Mouse (Mus musculus) yolk sac, embryonic 10.5 days (tissue): Measurements from ENCODE around the gene Unc119b.
A peak's percentile ranks its signal among the peaks of the same experiment; 100 is the strongest.
"Not testable (repeated sequence)": the region's sequence is repeated elsewhere in the genome, so short reads cannot be mapped to it uniquely, and the experiment has no call there.

Experiments used
- DNase-seq: peaks from one replicate; pipeline ENCODE4 v3.0.0-alpha.2; 2017; ENCODE audit warnings: low spot score

Gene Unc119b

DNA sequence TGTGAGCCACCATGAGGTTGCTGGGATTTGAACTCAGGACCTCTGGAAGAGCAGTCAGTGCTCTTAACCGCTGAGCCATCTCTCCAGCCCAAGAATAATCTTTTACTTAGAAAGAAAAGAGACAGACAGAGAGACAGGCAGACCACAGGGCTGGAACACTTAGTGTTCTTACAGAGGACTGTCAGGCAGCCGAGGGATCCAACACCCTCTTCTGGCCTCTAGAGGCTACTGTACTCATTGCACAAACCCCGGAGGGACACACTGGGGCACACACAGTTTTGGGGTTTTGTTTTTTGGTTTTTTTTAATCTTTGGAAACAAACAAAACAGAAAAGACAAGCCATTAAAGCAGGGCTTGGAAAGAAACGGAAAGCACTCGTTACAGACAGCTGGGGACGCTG is 5.4 kb downstream of the Unc119b start:
- no peak for DNase-seq

GRCm38 (mm10) chr5:115127421-115128179 is 7.2 kb downstream of the Unc119b start:
- no peak for DNase-seq

DNA sequence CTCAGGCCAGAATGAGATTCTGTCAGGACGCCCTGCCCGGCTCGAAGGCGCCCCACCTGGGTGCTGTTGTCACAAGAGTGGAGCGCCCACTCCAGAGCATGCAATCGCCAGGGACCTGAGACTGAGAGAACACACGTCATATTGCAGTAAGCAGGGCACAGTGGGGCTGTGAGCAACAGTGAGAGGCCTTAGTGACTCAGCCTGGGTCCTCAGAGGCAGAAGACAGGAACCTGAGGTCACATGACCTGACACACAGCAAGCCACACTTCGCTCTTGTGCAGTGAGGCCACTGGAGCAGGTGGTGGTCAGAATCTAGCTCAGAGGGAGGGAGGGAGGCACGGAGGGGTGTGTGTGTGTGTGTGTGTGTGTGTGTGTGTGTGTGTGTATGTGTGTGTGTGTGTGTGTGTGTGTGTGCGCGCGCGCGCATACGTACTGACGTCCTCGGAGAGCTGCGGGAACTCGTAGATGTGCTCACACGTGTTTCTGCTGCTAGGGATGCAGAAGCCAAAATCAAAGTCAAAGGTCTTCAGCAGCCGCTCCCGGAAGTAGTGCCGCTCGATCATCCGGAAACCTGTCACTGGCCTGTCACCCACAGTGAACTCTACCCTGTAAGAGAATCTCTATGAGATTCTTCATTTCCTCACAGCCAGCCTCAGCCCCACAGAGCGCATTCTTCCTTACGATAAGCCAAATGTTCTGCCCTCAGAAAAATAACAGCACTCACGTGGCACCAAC is 8.0 kb downstream of the Unc119b start:
- DNase-seq = no peak

- DNase-seq = peak; percentile 67
These were observed 9.4 kb downstream of the Unc119b start for GRCm38 (mm10) chr5:115125211-115125871.

- DNase-seq = no peak
These were observed 10.1 kb downstream of the Unc119b start for GRCm38 (mm10) chr5:115124690-115125089.

DNA sequence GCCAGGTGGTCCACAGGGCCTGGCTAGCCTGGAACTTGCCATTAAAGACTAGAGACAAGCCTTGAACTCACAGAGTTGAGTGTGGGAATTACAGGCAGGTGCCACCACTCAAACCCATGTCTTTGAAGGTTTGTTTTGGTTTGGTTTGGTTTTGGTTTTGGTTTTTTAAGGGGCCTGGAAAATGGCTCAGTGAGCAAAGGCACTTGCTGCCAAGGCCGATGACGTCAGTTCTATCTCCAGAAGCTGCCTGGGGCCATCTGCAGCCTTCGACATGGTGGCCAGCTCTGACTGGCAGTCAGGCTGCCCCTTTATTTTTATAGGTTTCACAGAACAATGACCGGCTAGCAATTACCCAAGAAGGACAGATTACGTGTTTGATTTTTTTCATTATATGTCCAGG is 13.8 kb downstream of the Unc119b start:
- no peak for DNase-seq

DNA sequence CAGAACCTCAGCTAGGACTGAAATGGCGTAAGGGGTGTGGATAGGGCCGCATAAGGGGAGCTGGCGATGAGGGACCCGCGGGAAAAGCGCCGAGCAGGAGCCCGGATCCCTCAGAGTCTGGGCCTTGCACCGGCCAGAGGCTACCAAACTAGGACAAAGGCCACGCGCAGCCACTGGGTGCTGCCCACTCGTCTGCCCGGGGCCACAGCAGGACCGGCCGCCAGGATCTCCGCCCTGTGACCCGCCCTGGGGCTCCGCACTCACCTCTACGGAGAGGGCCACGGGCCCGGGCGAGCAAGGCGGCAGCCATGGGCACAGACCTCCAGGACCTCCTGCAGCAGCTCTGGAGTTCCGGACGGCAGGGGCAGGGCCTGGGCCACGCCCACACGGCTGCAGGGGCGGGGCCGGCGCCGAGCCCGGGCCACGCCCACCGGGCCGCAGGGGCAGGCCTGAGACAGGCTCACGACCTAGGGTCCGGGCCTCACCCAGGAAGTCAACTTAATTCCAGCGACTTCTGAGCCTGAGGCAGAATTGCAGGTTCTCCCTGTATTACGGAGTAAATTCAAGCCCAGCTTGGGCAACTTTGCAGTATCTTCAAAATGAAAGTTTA is 15.7 kb downstream of the Unc119b start, which contains the start of gene Acads:
Acads (minus strand) TSS at position 386 of the 610 bp plus-strand sequence.
- DNase-seq = peak; percentile 91

DNA sequence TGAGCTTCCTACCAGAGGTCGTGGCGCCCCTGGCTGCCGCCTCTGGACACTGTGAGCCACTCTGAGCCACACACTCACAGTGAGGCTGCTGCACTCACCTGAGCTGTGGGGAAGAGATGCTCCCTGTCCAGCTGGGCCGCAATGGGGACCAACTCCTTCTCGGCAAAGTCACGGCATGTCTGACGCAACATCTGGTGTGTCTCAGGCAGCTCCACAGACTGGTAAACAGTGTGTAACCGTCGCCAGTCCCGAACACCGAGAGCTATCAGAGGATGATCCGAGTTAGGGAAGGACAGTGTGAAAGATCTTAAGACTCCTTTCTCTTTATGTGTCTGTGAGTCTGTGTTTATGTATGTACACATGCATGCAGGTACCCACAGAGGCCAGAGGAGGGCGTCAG is 17.3 kb downstream of the Unc119b start:
- no peak for DNase-seq

- DNase-seq = no peak
These were observed 18.3 kb downstream of the Unc119b start for GRCm38 (mm10) chr5:115116426-115116825.

- no peak for DNase-seq
These were observed 20.3 kb downstream of the Unc119b start for GRCm38 (mm10) chr5:115114501-115114900.

DNA sequence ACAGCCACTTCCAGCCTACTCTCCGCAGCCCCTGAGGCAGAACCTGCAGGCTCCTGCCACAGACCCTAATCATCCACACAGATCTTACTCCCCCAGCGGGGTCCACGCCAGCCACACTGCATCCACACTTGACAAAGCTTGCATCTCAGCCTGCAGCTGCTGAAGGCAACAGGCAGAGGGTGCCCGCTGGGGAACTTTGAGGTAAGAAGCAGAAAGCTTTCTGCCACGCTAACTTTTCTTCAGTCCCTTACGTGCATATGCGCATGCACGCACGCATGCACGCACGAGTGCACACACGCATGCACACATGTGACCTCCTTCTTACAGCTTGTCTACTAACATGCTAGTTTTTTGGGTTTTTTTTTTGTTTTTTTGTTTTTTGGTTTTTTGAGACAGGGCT is 21.5 kb downstream of the Unc119b start:
- no peak for DNase-seq

GRCm38 (mm10) chr5:115111156-115111555 is 23.6 kb downstream of the Unc119b start:
- no peak for DNase-seq

DNA sequence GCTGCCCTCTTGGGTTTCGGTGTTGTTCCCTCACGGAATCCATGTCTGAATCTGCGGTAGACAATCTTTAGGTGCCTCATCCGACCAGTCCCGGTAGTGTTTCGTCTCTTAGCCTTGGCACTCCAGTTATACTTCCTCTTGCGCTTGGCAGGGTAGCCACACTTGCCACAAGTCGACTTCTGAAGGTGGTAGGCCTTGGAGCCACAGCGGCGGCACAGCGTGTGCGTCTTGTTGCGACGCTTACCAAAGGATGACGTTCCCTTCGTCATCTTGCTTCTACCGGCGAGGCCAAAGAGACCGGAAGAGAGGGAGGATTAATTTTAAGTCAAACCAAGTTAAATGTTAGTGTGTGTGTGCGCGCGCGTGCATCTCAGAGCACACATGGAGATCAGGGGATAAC is 31.5 kb downstream of the Unc119b start:
- DNase-seq = not testable (repeated sequence)

DNA sequence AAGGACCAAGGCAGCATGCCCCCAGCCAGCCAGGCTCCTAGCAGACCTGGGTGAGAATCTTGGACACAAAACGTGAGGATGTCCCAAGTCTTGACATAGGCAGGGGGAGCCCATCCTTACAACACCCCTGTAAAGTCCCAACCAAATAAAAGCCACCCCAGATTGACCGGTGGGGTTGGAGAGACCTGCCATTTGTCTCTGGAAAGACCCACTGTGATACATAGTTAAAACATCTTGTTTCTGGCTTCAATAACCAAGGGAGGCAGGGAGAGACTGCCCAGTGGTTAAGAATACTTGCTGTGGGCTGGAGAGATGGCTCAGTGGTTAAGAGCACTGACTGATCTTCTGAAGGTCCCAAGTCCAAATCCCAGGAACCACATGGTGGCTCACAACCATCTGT is 32.5 kb downstream of the Unc119b start:
- no peak for DNase-seq

DNA sequence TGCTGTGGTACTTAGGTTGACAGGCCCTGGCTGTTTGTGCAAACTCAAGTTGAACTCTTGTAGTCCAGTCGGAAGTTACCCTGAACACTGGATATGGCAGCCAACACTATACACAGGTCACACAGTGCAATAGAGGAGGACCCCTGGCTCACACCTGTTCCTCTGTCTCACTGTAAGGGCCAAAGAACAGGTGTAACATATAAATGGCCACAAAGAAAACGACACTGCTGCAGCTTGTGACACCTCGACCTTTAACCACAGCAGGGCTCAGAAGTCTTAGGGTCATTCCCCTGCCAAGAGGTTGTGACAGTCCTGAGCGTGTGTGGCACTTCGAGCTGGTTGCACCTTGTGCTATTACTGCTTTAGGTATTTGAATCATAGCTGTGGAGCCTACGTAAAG is 34.3 kb downstream of the Unc119b start:
- peak; percentile 32 for DNase-seq

GRCm38 (mm10) chr5:115099991-115100390 is 34.8 kb downstream of the Unc119b start:
- no peak for DNase-seq

- DNase-seq = no peak
These were observed 35.2 kb downstream of the Unc119b start for GRCm38 (mm10) chr5:115099530-115099929.

- DNase-seq = no peak
These were observed 36.6 kb downstream of the Unc119b start, which contains the start of gene Gm10401 for GRCm38 (mm10) chr5:115098195-115098594. TSS of gene Gm10401 (minus strand) at chr5:115098295.

DNA sequence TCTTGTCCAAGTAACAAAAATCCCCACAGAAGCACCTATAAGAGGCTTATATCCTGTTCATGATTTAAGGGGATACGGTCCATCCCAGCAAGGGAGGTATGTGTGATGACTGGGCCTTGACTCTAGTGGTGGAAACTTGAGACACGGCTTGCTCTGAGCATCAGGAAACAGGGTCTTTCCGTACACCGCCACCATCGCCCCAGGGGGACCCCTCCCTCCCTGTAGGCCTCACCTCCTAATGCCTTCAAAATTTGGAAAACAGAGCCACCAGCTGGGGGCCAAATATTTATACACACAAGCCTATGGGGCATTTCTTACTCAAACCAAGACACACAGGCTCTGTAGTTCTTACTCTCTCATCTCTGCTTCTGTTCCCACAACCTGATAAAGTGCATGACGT is 43.0 kb downstream of the Unc119b start:
- DNase-seq = no peak

DNA sequence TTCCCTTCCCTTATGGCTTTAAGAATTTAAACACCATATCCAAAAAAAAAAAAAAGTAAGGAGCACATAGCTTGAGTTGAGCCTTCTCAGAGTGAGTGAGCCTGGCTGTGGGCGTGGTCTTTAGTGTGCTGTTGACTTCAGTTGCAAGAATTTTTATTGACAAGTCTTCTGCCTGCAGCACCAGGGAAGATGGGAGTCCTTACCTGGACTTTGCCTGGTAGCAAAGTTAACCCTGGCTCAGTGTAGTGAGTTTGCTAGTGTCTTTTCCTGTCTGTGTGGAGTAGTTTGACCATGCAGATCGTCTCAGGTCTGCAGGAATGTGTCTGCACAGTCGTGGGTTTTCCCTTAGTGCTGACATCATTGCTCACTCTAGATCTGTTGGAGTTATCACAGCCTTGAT is 43.8 kb downstream of the Unc119b start:
- DNase-seq = peak; percentile 64

- no peak for DNase-seq
These were observed 45.0 kb downstream of the Unc119b start for GRCm38 (mm10) chr5:115089592-115090268.

- no peak for DNase-seq
These were observed 49.1 kb downstream of the Unc119b start for GRCm38 (mm10) chr5:115085675-115086074.
